Mouse (Mus musculus) myocyte (in vitro differentiated cells): ENCODE measurements at regions not wholly inside any gene's neighbourhood (a gene's known extent, or its start where the extent isn't known, plus 50 kb on each side); places are given as distances from the start of the nearest gene placed in this dataset.

ENCODE experiments used
- H3K27me3 ChIP-seq: one replicate; pipeline ENCODE4 v1.6.1; 2011; ENCODE audit not compliant: control insufficient read depth, insufficient read depth, insufficient read length
- H3K36me3 ChIP-seq: one replicate; pipeline ENCODE4 v1.6.1; 2011; ENCODE audit not compliant: control insufficient read depth, insufficient read depth
- H3K4me2 ChIP-seq: one replicate; pipeline ENCODE4 v1.6.1; 2011; ENCODE audit warnings: low read depth, control low read depth
- H3K4me3 ChIP-seq: one replicate; pipeline ENCODE4 v1.5.1; 2011; ENCODE audit warnings: mild to moderate bottlenecking, control low read depth, moderate library complexity
- H3K79me2 ChIP-seq: one replicate; pipeline ENCODE4 v1.6.1; 2011; ENCODE audit not compliant: control insufficient read depth, insufficient read depth
- H3ac ChIP-seq: one replicate; pipeline ENCODE4 v1.6.1; 2011; ENCODE audit not compliant: control insufficient read depth, insufficient read length
- CEBPB ChIP-seq: IDR thresholded peaks from 2 replicates; pipeline ENCODE4 v1.6.1; 2011; ENCODE audit warnings: mild to moderate bottlenecking, moderate library complexity; ENCODE audit not compliant: poor library complexity, insufficient read depth, severe bottlenecking
- E2F4 ChIP-seq: IDR thresholded peaks from one replicate; pipeline ENCODE4 v1.6.1; 2011; ENCODE audit warnings: mild to moderate bottlenecking, control low read depth, moderate library complexity; ENCODE audit not compliant: insufficient read depth
- MAX ChIP-seq: IDR thresholded peaks from one replicate; pipeline ENCODE4 v1.6.1; 2011; ENCODE audit warnings: low read depth, mild to moderate bottlenecking, control low read depth
- MYOD1 ChIP-seq, 3 experiments: IDR thresholded peaks; one replicate each; pipeline ENCODE4 v1.6.1; 2011; ENCODE audit warnings: control low read depth in 2 of 3, low read depth in 2 of 3, mild to moderate bottlenecking in 2 of 3, moderate library complexity in 1 of 3; ENCODE audit not compliant: insufficient read length in 2 of 3, control insufficient read depth in 1 of 3
- MYOG ChIP-seq, 3 experiments: IDR thresholded peaks; one replicate each; pipeline ENCODE4 v1.6.1; 2011; ENCODE audit warnings: control low read depth in 2 of 3, low read depth in 2 of 3, mild to moderate bottlenecking in 2 of 3; ENCODE audit not compliant: insufficient read length in 2 of 3, control insufficient read depth in 1 of 3, insufficient read depth in 1 of 3
- POLR2A ChIP-seq: IDR thresholded peaks from one replicate; pipeline ENCODE4 v1.6.1; 2011; ENCODE audit warnings: low read depth, mild to moderate bottlenecking, control low read depth, moderate library complexity; ENCODE audit not compliant: insufficient read length
- POLR2AphosphoS2 ChIP-seq: IDR thresholded peaks from one replicate; pipeline ENCODE4 v1.6.1; 2011; ENCODE audit warnings: low read depth, control low read depth; ENCODE audit not compliant: insufficient read length
- REST ChIP-seq: IDR thresholded peaks from one replicate; pipeline ENCODE4 v1.6.1; 2011; ENCODE audit warnings: mild to moderate bottlenecking, control low read depth, moderate library complexity; ENCODE audit not compliant: insufficient read depth, insufficient read length
- SRF ChIP-seq: IDR thresholded peaks from one replicate; pipeline ENCODE4 v1.6.1; 2011; ENCODE audit warnings: low read depth; ENCODE audit not compliant: control insufficient read depth, insufficient read length
- TCF12 ChIP-seq: IDR thresholded peaks from one replicate; pipeline ENCODE4 v1.6.1; 2011; ENCODE audit warnings: mild to moderate bottlenecking, control low read depth; ENCODE audit not compliant: poor library complexity, insufficient read depth, severe bottlenecking
- TCF3 ChIP-seq: IDR thresholded peaks from one replicate; pipeline ENCODE4 v1.6.1; 2011; ENCODE audit warnings: low read depth, control low read depth; ENCODE audit not compliant: insufficient read length
- USF1 ChIP-seq: IDR thresholded peaks from one replicate; pipeline ENCODE4 v1.6.1; 2011; ENCODE audit warnings: low read depth, mild to moderate bottlenecking, control low read depth, moderate library complexity

DNA sequence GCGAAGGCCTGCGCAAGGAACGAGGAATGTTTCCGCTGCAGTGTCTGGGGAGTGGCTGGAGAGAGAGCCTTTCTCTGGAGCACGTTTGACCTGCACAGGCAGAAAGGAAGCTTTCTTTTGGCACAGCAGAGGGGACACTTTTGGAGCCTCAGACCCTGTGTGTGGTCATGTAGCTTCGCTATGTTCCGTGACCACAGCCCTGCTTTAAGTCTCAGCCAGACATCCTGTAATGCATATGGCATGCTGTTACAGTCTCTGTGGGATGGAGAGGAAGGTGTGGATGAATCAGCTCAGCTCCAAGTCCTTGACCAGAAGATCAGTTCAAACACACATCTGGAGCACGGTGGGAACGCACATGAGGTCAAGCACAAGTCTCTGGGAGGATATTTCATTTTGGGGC lies 107.3 kb upstream of the Tnp1 start:
- H3K36me3 ChIP-seq: no peaks in the 10 kb centered on the region
- H3K4me3 ChIP-seq: no peak overlapping the region
- no peak overlapping the region for H3K4me2 ChIP-seq
- no peak overlapping the region for H3ac ChIP-seq
- no peaks in the 10 kb centered on the region for H3K79me2 ChIP-seq
- H3K27me3 ChIP-seq: no peaks in the 10 kb centered on the region
- no peak for TF ChIP-seq POLR2AphosphoS2
- no peak for TF ChIP-seq USF1
- TF ChIP-seq SRF: no peak
- TF ChIP-seq CEBPB: no peak
- TF ChIP-seq MYOD1 (IDR thresholded peaks at IDR 0.05; ENCODE audit: control insufficient read depth in 1 of 3, insufficient read length in 2 of 3, low read depth in 2 of 3): no peak
- no peak for TF ChIP-seq TCF3
- no peak for TF ChIP-seq TCF12

- Histone ChIP-seq H3K4me2 (peak overlapping the region; percentile 8), H3K36me3 (no peaks in the 10 kb centered on the region), H3ac (no peak overlapping the region), H3K79me2 (no peaks in the 10 kb centered on the region), H3K27me3 (no peaks in the 10 kb centered on the region), H3K4me3 (no peak overlapping the region)
- TF ChIP-seq USF1: no peak
- no peak for TF ChIP-seq SRF
- TF ChIP-seq MAX: no peak
- no peak for TF ChIP-seq REST
- TF ChIP-seq TCF12: no peak
- no peak for TF ChIP-seq MYOG (IDR thresholded peaks at IDR 0.05; ENCODE audit: control insufficient read depth in 1 of 3, insufficient read depth in 1 of 3, insufficient read length in 2 of 3, low read depth in 2 of 3)
- no peak for TF ChIP-seq MYOD1 (IDR thresholded peaks at IDR 0.05; ENCODE audit: control insufficient read depth in 1 of 3, insufficient read length in 2 of 3, low read depth in 2 of 3)
- no peak for TF ChIP-seq E2F4
- no peak for TF ChIP-seq TCF3
- no peak for TF ChIP-seq POLR2AphosphoS2
- TF ChIP-seq CEBPB: no peak
- TF ChIP-seq POLR2A: no peak
Measured at GRCm38 (mm10) chr1:73118661-73119060, 103.0 kb upstream of the Tnp1 start.

DNA sequence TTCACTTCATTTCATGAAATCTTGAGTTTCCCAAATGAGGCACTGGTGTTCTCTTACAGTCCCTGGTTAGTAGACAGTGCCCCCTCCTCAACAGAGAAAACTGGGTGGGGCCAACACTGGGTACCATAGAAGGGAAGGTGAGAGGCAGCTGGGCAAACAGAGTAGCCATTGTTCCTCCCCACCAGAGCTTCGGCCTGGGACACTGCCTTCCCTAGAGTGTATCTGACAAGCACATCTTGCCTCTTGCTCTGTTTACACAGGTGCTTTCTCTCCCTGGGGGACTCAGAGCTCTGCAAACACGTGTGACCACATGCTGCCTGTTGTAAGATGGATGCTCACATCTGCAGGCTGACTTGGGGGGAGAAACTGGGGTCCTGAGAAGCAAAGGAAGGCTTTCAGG lies 100.8 kb upstream of the Tnp1 start:
- no peaks in the 10 kb centered on the region for H3K27me3 ChIP-seq
- no peaks in the 10 kb centered on the region for H3K36me3 ChIP-seq
- H3K4me3 ChIP-seq: no peak overlapping the region
- no peak overlapping the region for H3K4me2 ChIP-seq
- H3K79me2 ChIP-seq: no peaks in the 10 kb centered on the region
- H3ac ChIP-seq: no peak overlapping the region
- TF ChIP-seq USF1: no peak
- peak; percentile 41 for TF ChIP-seq TCF12
- no peak for TF ChIP-seq REST
- TF ChIP-seq POLR2AphosphoS2: no peak
- TF ChIP-seq CEBPB: no peak
- no peak for TF ChIP-seq TCF3
- TF ChIP-seq E2F4: no peak
- TF ChIP-seq MAX: no peak
- peak in 1 of 3 experiments; percentile 32 for TF ChIP-seq MYOG (IDR thresholded peaks at IDR 0.05; ENCODE audit: control insufficient read depth in 1 of 3, insufficient read depth in 1 of 3, insufficient read length in 2 of 3, low read depth in 2 of 3)
- peak in 2 of 3 experiments; percentile 32 to 48 for TF ChIP-seq MYOD1 (IDR thresholded peaks at IDR 0.05; ENCODE audit: control insufficient read depth in 1 of 3, insufficient read length in 2 of 3, low read depth in 2 of 3)
- no peak for TF ChIP-seq POLR2A

- TF ChIP-seq MYOD1 (IDR thresholded peaks at IDR 0.05; ENCODE audit: control insufficient read depth in 1 of 3, insufficient read length in 2 of 3, low read depth in 2 of 3): no peak
- no peak for TF ChIP-seq SRF
- TF ChIP-seq REST: no peak
- no peak for TF ChIP-seq USF1
- TF ChIP-seq E2F4: no peak
- no peak for TF ChIP-seq MYOG (IDR thresholded peaks at IDR 0.05; ENCODE audit: control insufficient read depth in 1 of 3, insufficient read depth in 1 of 3, insufficient read length in 2 of 3, low read depth in 2 of 3)
- no peak for TF ChIP-seq MAX
- no peak for TF ChIP-seq POLR2A
- no peak for TF ChIP-seq TCF12
- TF ChIP-seq TCF3: no peak
- H3K36me3 ChIP-seq: no peaks in the 10 kb centered on the region
- no peak overlapping the region for H3K4me3 ChIP-seq
Measured at GRCm38 (mm10) chr1:73115854-73116253, 100.1 kb upstream of the Tnp1 start.

GRCm38 (mm10) chr1:73113137-73113536 lies 97.4 kb upstream of the Tnp1 start:
- H3K27me3 ChIP-seq: no peaks in the 10 kb centered on the region
- no peaks in the 10 kb centered on the region for H3K79me2 ChIP-seq

More at GRCm38 (mm10) chr1:73115854-73116253, 100.1 kb upstream of the Tnp1 start:
- Histone ChIP-seq H3K27me3 (no peaks in the 10 kb centered on the region), H3K4me2 (no peak overlapping the region), H3ac (no peak overlapping the region), H3K79me2 (no peaks in the 10 kb centered on the region)

More at GRCm38 (mm10) chr1:73113137-73113536, 97.4 kb upstream of the Tnp1 start:
- H3K4me3 ChIP-seq: no peak overlapping the region
- no peaks in the 10 kb centered on the region for H3K36me3 ChIP-seq
- TF ChIP-seq USF1: no peak
- no peak for TF ChIP-seq POLR2A
- no peak for TF ChIP-seq SRF
- TF ChIP-seq E2F4: no peak
- H3ac ChIP-seq: no peak overlapping the region
- no peak overlapping the region for H3K4me2 ChIP-seq
